Comparison of ENCODE assay signal across 8 mouse cellular contexts in genomic region chr4:85205636-85206211, GRCm38 (mm10). TPM values are rescaled to one million over a fixed set of nuclear protein-coding genes. Genes with fewer than 3 reads are reported as not detected.
DNase-seq lines count a peak whose midpoint lies in the region; ATAC-seq and TF ChIP-seq lines count a peak whose summit lies in the region.

No protein-coding gene starts in this region.

- H3K9ac ChIP-seq in midbrain, embryonic 14.5 days (replicated peaks; ENCODE audit: low read length): peak overlapping the region; percentile 87
- peak overlapping the region; percentile 74 for H3K9ac ChIP-seq in stomach, postnatal 0 days (ENCODE audit: low read length)

- H3K4me2 ChIP-seq in midbrain, embryonic 14.5 days (ENCODE audit: low read length): peak overlapping the region; percentile 92
- H3K4me2 ChIP-seq in stomach, postnatal 0 days (replicated peaks; ENCODE audit: low read depth): peak overlapping the region; percentile 97

- ATAC-seq in common myeloid progenitor, adult 5-6 weeks (replicated peaks; ENCODE audit: low read depth, poor library complexity, severe bottlenecking): peak; percentile 29; the same call in 1 of the 2 replicates
- ATAC-seq in midbrain, embryonic 14.5 days (ENCODE audit: low FRiP score, low TSS enrichment): peak; percentile 81
- peak; percentile 45; the same call in 1 of the 2 replicates for ATAC-seq in stomach, postnatal 0 days (ENCODE audit: low FRiP score, low TSS enrichment)

- no peak for TF ChIP-seq POLR2A in spleen, adult 2 months (IDR thresholded peaks at IDR 0.05; ENCODE audit: low read depth, low read length)

- TF ChIP-seq CTCF in spleen, adult 2 months (IDR thresholded peaks at IDR 0.05; ENCODE audit: extremely low read depth, insufficient read depth, insufficient read length, insufficient replicate concordance): no peak
- TF ChIP-seq CTCF in stomach, postnatal 0 days (IDR thresholded peaks at IDR 0.05; ENCODE audit: low read depth): no peak

- H3K4me1 ChIP-seq in spleen, adult 2 months (ENCODE audit: control insufficient read depth, insufficient read depth, insufficient read length): no peaks in the 10 kb centered on the region
- H3K4me1 ChIP-seq in midbrain, embryonic 14.5 days (ENCODE audit: control insufficient read depth, insufficient read depth, low read length): peaks cover 4% of the 10 kb centered on the region; the same call in 1 of the 2 replicates
- H3K4me1 ChIP-seq in stomach, postnatal 0 days (replicated peaks; ENCODE audit: control insufficient read depth, insufficient read depth): no peaks in the 10 kb centered on the region

- peaks cover 7% of the 10 kb centered on the region for H3K27me3 ChIP-seq in spleen, adult 2 months (ENCODE audit: control insufficient read depth, insufficient read depth, low read length)
- peaks cover 9% of the 10 kb centered on the region for H3K27me3 ChIP-seq in midbrain, embryonic 14.5 days (ENCODE audit: control insufficient read depth, insufficient read depth, low read length)
- no peaks in the 10 kb centered on the region; the same call in 1 of the 2 replicates for H3K27me3 ChIP-seq in stomach, postnatal 0 days (ENCODE audit: control insufficient read depth, insufficient read depth, low read length)

- H3K4me3 ChIP-seq in spleen, adult 2 months (ENCODE audit: extremely low read depth, insufficient read depth, insufficient read length): peak overlapping the region; percentile 23
- H3K4me3 ChIP-seq in midbrain, embryonic 14.5 days (replicated peaks; ENCODE audit: low read depth, low read length): peak overlapping the region; percentile 83
- peak overlapping the region; percentile 77 for H3K4me3 ChIP-seq in stomach, postnatal 0 days (ENCODE audit: low read depth, low read length)

- H3K27ac ChIP-seq in spleen, adult 2 months (ENCODE audit: insufficient read depth, low read length): no peak overlapping the region
- peak overlapping the region; percentile 90 for H3K27ac ChIP-seq in midbrain, embryonic 14.5 days (replicated peaks; ENCODE audit: low read depth, low read length)
- peak overlapping the region; percentile 77 for H3K27ac ChIP-seq in stomach, postnatal 0 days (replicated peaks)

- H3K9me3 ChIP-seq in midbrain, embryonic 14.5 days (ENCODE audit: control insufficient read depth, low read length): no peaks in the 10 kb centered on the region
- no peaks in the 10 kb centered on the region for H3K9me3 ChIP-seq in stomach, postnatal 0 days (ENCODE audit: control insufficient read depth, low read length)

- TF ChIP-seq EP300 in stomach, postnatal 0 days (optimal IDR thresholded peaks at IDR 0.05): no peak

- WGBS in spleen, adult 2 months: 4% methylated on average over 43 of the region's 43 CpGs
- 1% methylated on average over 40 of the region's 43 CpGs for WGBS in midbrain, embryonic 14.5 days
- WGBS in stomach, postnatal 0 days: 2% methylated on average over 43 of the region's 43 CpGs

- DNase-seq in spleen, adult 2 months (ENCODE audit: low read depth in 1 of 2, low spot score in 2 of 2): no peak
- no peak for DNase-seq in spleen, adult 12 weeks (ENCODE audit: low spot score)
- DNase-seq in heart, postnatal 10 days: peak; percentile 2 to 15
- DNase-seq in left cerebral cortex, adult 11 months (ENCODE audit: low spot score): peak; percentile 26
- DNase-seq in midbrain, embryonic 14.5 days: peak; percentile 77
- no peak for DNase-seq in stomach, postnatal 0 days (ENCODE audit: low spot score)
- DNase-seq in thymus, postnatal 0 days (ENCODE audit: low spot score): no peak

- intact Hi-C loops in heart, postnatal 10 days (cut with DNase I): no loop called here

- H3K36me3 ChIP-seq in spleen, adult 2 months (ENCODE audit: control insufficient read depth, insufficient read depth, low read length): no peaks in the 10 kb centered on the region
- H3K36me3 ChIP-seq in midbrain, embryonic 14.5 days (ENCODE audit: control insufficient read depth, insufficient read depth, low read length): no peaks in the 10 kb centered on the region
- H3K36me3 ChIP-seq in stomach, postnatal 0 days (ENCODE audit: control insufficient read depth, insufficient read depth, low read length): no peaks in the 10 kb centered on the region

RNA-seq across cellular contexts. Expression of gene Sh3gl2, which starts 0.8 kb away (rescaled TPM):
- polyA plus RNA-seq in spleen, adult 2 months (2012; rRNA removed): 0.09 and 0.12 TPM in 2 replicates
- not detected in 2 replicates for total RNA-seq in common myeloid progenitor, adult 5-6 weeks (2017)
- total RNA-seq in heart, postnatal 10 days (2021): 1 to 10 TPM; 1.0 to 1.3 TPM
- polyA plus RNA-seq in midbrain, embryonic 14.5 days (2014; fragmentation: Nextera tagmentation; extraction: Ambion mirVana): 66.1 and 76.7 TPM in 2 replicates
- polyA plus RNA-seq in stomach, postnatal 0 days (2015; fragmentation: Nextera tagmentation; extraction: Ambion mirVana): 9.7 and 12.0 TPM in 2 replicates
- polyA plus RNA-seq in thymus, postnatal 0 days (2015; fragmentation: Nextera tagmentation; extraction: Ambion mirVana): 0.57 and 0.77 TPM in 2 replicates

Comparison
In these comparisons a context has a peak if more than half of its experiments do, and no peak if none do; other contexts are left out.
1. DNase-seq: peak in heart, postnatal 10 days (2 of 2), left cerebral cortex, adult 11 months (single experiment) and midbrain, embryonic 14.5 days (single experiment); none in spleen, adult 2 months (0 of 2), spleen, adult 12 weeks (single experiment), stomach, postnatal 0 days (single experiment) and thymus, postnatal 0 days (single experiment).
2. H3K4me3 ChIP-seq: peak in every context shown above with its lines; median percentile 83 in midbrain, embryonic 14.5 days; 77 in stomach, postnatal 0 days; 23 in spleen, adult 2 months.
3. ATAC-seq: peak in every context shown above with its lines; median percentile 81 in midbrain, embryonic 14.5 days; 45 in stomach, postnatal 0 days; 29 in common myeloid progenitor, adult 5-6 weeks.